8 mouse cellular contexts compared by ENCODE assay signal in the genomic region with DNA sequence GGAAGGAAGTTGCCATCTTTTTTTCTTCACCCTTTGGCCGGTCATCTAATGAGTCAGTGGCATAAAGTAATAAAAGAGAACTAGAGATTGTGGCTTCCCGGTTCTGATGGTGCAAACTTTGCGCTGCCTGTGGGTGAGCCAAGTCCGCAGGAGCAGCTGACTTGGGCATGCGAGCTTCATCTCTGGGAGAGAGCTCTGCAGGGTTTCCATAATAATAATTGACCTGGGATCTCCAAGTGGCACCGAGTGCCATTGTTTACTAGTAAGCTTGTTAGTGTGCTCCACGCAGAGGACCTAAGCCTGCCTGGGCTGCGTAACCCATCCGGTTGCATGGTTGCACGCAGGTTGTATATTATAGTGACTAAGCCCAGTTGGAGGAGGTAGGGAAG. TPM values are rescaled to one million over a fixed set of nuclear protein-coding genes. Genes with fewer than 3 reads are reported as not detected.
DNase-seq lines count a peak whose midpoint lies in the region; ATAC-seq and TF ChIP-seq lines count a peak whose summit lies in the region.

No protein-coding gene starts in this region.

- peak overlapping the region; percentile 95; the same call in 1 of the 2 replicates for H3K27ac ChIP-seq in embryonic facial prominence, embryonic 15.5 days (replicated peaks)
- no peak overlapping the region for H3K27ac ChIP-seq in limb, embryonic 12.5 days

- intact Hi-C loops in left cerebral cortex, postnatal 25 days (cut with DNase I): loop anchor here (5.0 to 10.0 kb wide), 2 partner anchors 85 to 182 kb away; partner anchors contain the start of gene Afap1l2

- no peaks in the 10 kb centered on the region for H3K9me3 ChIP-seq in embryonic facial prominence, embryonic 15.5 days (replicated peaks)
- H3K9me3 ChIP-seq in limb, embryonic 12.5 days: no peaks in the 10 kb centered on the region

- WGBS in lung, adult 2 months: 18% methylated on average over 10 of the region's 10 CpGs
- WGBS in embryonic facial prominence, embryonic 15.5 days: 16% methylated on average over 10 of the region's 10 CpGs
- WGBS in limb, embryonic 12.5 days: 24% methylated on average over 10 of the region's 10 CpGs

- H3K4me1 ChIP-seq in lung, adult 2 months (ENCODE audit: control insufficient read depth, insufficient read depth, low read length): peaks cover 15% of the 10 kb centered on the region
- H3K4me1 ChIP-seq in embryonic facial prominence, embryonic 15.5 days: peaks cover 33% of the 10 kb centered on the region
- peaks cover 27% of the 10 kb centered on the region for H3K4me1 ChIP-seq in limb, embryonic 12.5 days (replicated peaks)

- no peak for TF ChIP-seq POLR2A in lung, adult 2 months (IDR thresholded peaks at IDR 0.05; ENCODE audit: borderline replicate concordance, extremely low read depth, low read depth, low read length)

- H3K27me3 ChIP-seq in embryonic facial prominence, embryonic 15.5 days: no peaks in the 10 kb centered on the region
- H3K27me3 ChIP-seq in limb, embryonic 12.5 days: peaks cover 24% of the 10 kb centered on the region; the same call in 1 of the 2 replicates

- no peak for DNase-seq in lung, adult 2 months
- no peak for DNase-seq in lung, adult 18-20 months
- no peak for DNase-seq in left cerebral cortex, postnatal 25 days (ENCODE audit: low spot score in 2 of 2)
- no peak for DNase-seq in urinary bladder, postnatal 36 days (ENCODE audit: low spot score in 2 of 2)
- no peak for DNase-seq in ovary, postnatal 10 days (ENCODE audit: low spot score)

- peak; percentile 41; the same call in 1 of the 2 replicates for ATAC-seq in embryonic facial prominence, embryonic 15.5 days (ENCODE audit: insufficient number of reproducible peaks, low FRiP score, low TSS enrichment, low read depth)
- ATAC-seq in limb, embryonic 12.5 days (ENCODE audit: insufficient number of reproducible peaks, insufficient read depth, low FRiP score, low TSS enrichment, low read depth): peak; percentile 45
- ATAC-seq in neutrophil, adult 5-6 weeks (ENCODE audit: extremely low read depth, insufficient number of reproducible peaks, low FRiP score, poor library complexity, severe bottlenecking): peak; percentile 28; the same call in 1 of the 2 replicates

- no peak overlapping the region; the same call in 1 of the 2 replicates for H3K9ac ChIP-seq in embryonic facial prominence, embryonic 15.5 days
- H3K9ac ChIP-seq in limb, embryonic 12.5 days (replicated peaks): peak overlapping the region; percentile 42

- H3K36me3 ChIP-seq in embryonic facial prominence, embryonic 15.5 days: no peaks in the 10 kb centered on the region
- H3K36me3 ChIP-seq in limb, embryonic 12.5 days: no peaks in the 10 kb centered on the region

- peak overlapping the region; percentile 56 for H3K4me2 ChIP-seq in embryonic facial prominence, embryonic 15.5 days (replicated peaks)
- H3K4me2 ChIP-seq in limb, embryonic 12.5 days: peak overlapping the region; percentile 59

- peak overlapping the region; percentile 64 for H3K4me3 ChIP-seq in lung, adult 2 months (replicated peaks; ENCODE audit: extremely low read depth, low read depth, low read length)
- peak overlapping the region; percentile 98 for H3K4me3 ChIP-seq in embryonic facial prominence, embryonic 15.5 days (replicated peaks)
- H3K4me3 ChIP-seq in limb, embryonic 12.5 days (replicated peaks): peak overlapping the region; percentile 98

- TF ChIP-seq CTCF in lung, adult 2 months (IDR thresholded peaks at IDR 0.05; ENCODE audit: insufficient read depth, low read length): no peak

RNA-seq across cellular contexts. Expression of gene Ccdc186, which starts 0.5 kb away (rescaled TPM):
- 5.6 and 7.5 TPM in 2 replicates for polyA plus RNA-seq in lung, adult 2 months (2012; rRNA removed)
- 21.4 and 25.5 TPM in 2 replicates for polyA plus RNA-seq in embryonic facial prominence, embryonic 15.5 days (2015; fragmentation: Nextera tagmentation; extraction: Ambion mirVana)
- 24.7 and 28.9 TPM in 2 replicates for polyA plus RNA-seq in limb, embryonic 12.5 days (2016; fragmentation: Nextera tagmentation; extraction: Ambion mirVana)
- total RNA-seq in neutrophil, adult 5-6 weeks (2017): 72.7 and 73.7 TPM in 2 replicates
- total RNA-seq in left cerebral cortex, postnatal 25 days (2021): 10 to 100 TPM; 52.1 to 56.0 TPM

RNA-seq across cellular contexts. Expression of gene Tdrd1, which starts 3.6 kb away (rescaled TPM):
- polyA plus RNA-seq in lung, adult 2 months (2012; rRNA removed): 0.04 TPM in 1 of 2 replicates, not detected in the other
- polyA plus RNA-seq in embryonic facial prominence, embryonic 15.5 days (2015; fragmentation: Nextera tagmentation; extraction: Ambion mirVana): 2.4 and 2.7 TPM in 2 replicates
- 1.8 and 2.3 TPM in 2 replicates for polyA plus RNA-seq in limb, embryonic 12.5 days (2016; fragmentation: Nextera tagmentation; extraction: Ambion mirVana)
- total RNA-seq in neutrophil, adult 5-6 weeks (2017): not detected in 2 replicates
- total RNA-seq in left cerebral cortex, postnatal 25 days (2021): under 1 TPM; 0.25 to 0.39 TPM

RNA-seq across cellular contexts. Expression of gene Vwa2, which starts 51.6 kb away (rescaled TPM):
- 0.12 and 0.22 TPM in 2 replicates for polyA plus RNA-seq in lung, adult 2 months (2012; rRNA removed)
- 9.9 TPM in 2 replicates for polyA plus RNA-seq in embryonic facial prominence, embryonic 15.5 days (2015; fragmentation: Nextera tagmentation; extraction: Ambion mirVana)
- polyA plus RNA-seq in limb, embryonic 12.5 days (2016; fragmentation: Nextera tagmentation; extraction: Ambion mirVana): 7.5 and 7.8 TPM in 2 replicates
- total RNA-seq in neutrophil, adult 5-6 weeks (2017): not detected in 2 replicates
- total RNA-seq in left cerebral cortex, postnatal 25 days (2021): not detected
